Mouse (Mus musculus) brain, embryonic 14.5 days (tissue): ENCODE measurements at regions not wholly inside any gene's neighbourhood (a gene's known extent, or its start where the extent isn't known, plus 50 kb on each side); places are given as distances from the start of the nearest gene placed in this dataset.

Source experiments
- CTCF ChIP-seq: fragments of 200-500 bp; IDR thresholded peaks from 2 replicates; pipeline ENCODE4 v1.5.1; 2012; ENCODE audit warnings: inconsistent platforms, mild to moderate bottlenecking, moderate library complexity, borderline replicate concordance; ENCODE audit not compliant: insufficient read depth, insufficient read length; ENCODE audit errors: extremely low read depth
- POLR2A ChIP-seq: fragments of 200-500 bp; IDR thresholded peaks from 2 replicates; pipeline ENCODE4 v1.6.1; 2012; ENCODE audit warnings: mild to moderate bottlenecking, inconsistent platforms, borderline replicate concordance; ENCODE audit not compliant: poor library complexity, insufficient read depth, insufficient read length, severe bottlenecking; ENCODE audit errors: extremely low read depth

DNA sequence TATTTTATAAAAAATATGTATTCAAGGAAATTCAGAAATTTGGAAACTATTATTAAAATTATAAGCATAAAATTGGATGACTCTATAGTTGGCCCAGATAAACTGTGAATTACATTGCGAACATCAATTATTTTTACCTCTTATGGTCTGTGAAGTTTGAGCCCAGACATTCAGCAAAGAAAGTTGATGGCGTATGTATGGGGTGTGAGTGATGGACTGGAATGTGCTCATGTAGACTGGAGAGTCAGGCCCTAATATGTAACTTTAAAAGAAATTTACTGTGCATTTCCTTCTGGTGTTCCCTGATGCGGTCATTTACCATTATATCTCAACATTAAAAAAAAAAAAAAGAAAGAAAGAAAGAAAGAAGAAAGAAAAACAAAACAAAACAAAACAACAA is 592.1 kb downstream of the Bckdhb start:
- no peak for TF ChIP-seq POLR2A
- TF ChIP-seq CTCF = no peak
